ENCODE assay signal across 19 mouse cellular contexts in the genomic region with DNA sequence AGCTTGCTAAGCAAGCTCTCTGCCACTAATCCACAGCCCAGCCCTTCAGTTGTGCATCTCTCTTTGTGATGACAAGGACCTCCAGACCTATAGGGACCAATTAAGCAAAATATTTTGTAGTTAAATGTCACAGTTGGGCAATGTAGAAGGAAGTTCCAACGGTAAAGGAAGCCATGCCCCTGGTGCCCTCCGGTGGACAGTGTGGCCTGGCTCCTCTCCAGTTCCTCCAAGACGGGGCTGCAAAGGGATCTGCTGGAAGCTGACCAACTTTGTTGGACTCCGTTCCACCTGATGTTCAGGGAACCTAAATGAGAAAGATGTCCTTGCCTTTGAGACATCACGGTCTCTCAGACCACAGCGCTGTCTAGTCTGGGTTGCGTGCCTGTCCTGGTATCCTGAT.
DNase-seq lines count a peak whose midpoint lies in the region; ATAC-seq and TF ChIP-seq lines count a peak whose summit lies in the region.
"Had no signal": no experiment of that assay in that cellular context is flagged by ENCODE, and none has a peak within 500 bp of the region (broad histone marks: within the 10 kb centered on the region; RNA-seq: fewer than 3 reads in every experiment).

No protein-coding gene starts in this region.

- H3K4me3 ChIP-seq in gastrocnemius, adult 2 months = no peak overlapping the region
- H3K4me3 ChIP-seq in kidney, embryonic 16.5 days (ENCODE audit: low read length) = no peak overlapping the region
- H3K4me3 ChIP-seq: embryonic facial prominence, embryonic 10.5 days; erythroblast, embryonic 14.5 days; heart, embryonic 12.5 days; intestine, embryonic 15.5 days; midbrain, embryonic 10.5 days had no signal

- H3K27me3 ChIP-seq in kidney, embryonic 16.5 days (ENCODE audit: insufficient read depth, low read length) = no peaks in the 10 kb centered on the region
- H3K27me3 ChIP-seq: heart, embryonic 12.5 days; intestine, embryonic 15.5 days had no signal

- WGBS in kidney, embryonic 16.5 days = 76% methylated on average over 7 of the region's 7 CpGs

- DNase-seq in gastrocnemius, adult 2 months = no peak
- DNase-seq in gastrocnemius, postnatal 10 days = no peak
- peak; percentile 12 for DNase-seq in kidney, postnatal 14 days
- DNase-seq in thymus, postnatal 4 days = peak; percentile 31
- DNase-seq in thymus, postnatal 14 days = no peak
- no peak for DNase-seq in left cerebral cortex, postnatal 14 days (ENCODE audit: low spot score in 2 of 2)
- DNase-seq: adrenal gland, postnatal 10 days; B cell, adult 2 months; cerebellum, adult 9-10 months; layer of hippocampus, adult 9-11 months; thymus, postnatal 36 days had no signal

- no peak overlapping the region for H3K9ac ChIP-seq in kidney, embryonic 16.5 days (replicated peaks; ENCODE audit: low read length)
- H3K9ac ChIP-seq: heart, embryonic 12.5 days; intestine, embryonic 15.5 days had no signal

- intact Hi-C loops in gastrocnemius, adult 2 months (cut with DNase I) = no loop called here
- intact Hi-C loops in left cerebral cortex, postnatal 14 days (cut with DNase I) = no loop called here

- H3K9me3 ChIP-seq in kidney, embryonic 16.5 days (ENCODE audit: low read length) = no peaks in the 10 kb centered on the region
- H3K9me3 ChIP-seq: embryonic facial prominence, embryonic 10.5 days; heart, embryonic 12.5 days; intestine, embryonic 15.5 days; midbrain, embryonic 10.5 days had no signal

- TF ChIP-seq CTCF in gastrocnemius, adult 2 months (IDR thresholded peaks at IDR 0.05) = peak; percentile 10; the same call in 1 of the 2 replicates

- H3K4me1 ChIP-seq in kidney, embryonic 16.5 days (ENCODE audit: insufficient read depth, low read length) = no peaks in the 10 kb centered on the region
- H3K4me1 ChIP-seq: embryonic facial prominence, embryonic 10.5 days; intestine, embryonic 15.5 days had no signal

- ATAC-seq in kidney, embryonic 16.5 days (ENCODE audit: low FRiP score, low TSS enrichment) = no peak
- ATAC-seq in activated CD4-positive, CD25-positive, alpha-beta regulatory T cell, adult 4 months = no peak
- ATAC-seq: forebrain, embryonic 16.5 days; intestine, embryonic 15.5 days had no signal

- H3K4me2 ChIP-seq in kidney, embryonic 16.5 days (replicated peaks; ENCODE audit: low read depth, low read length) = no peak overlapping the region
- H3K4me2 ChIP-seq: heart, embryonic 12.5 days; intestine, embryonic 15.5 days had no signal

- H3K36me3 ChIP-seq in kidney, embryonic 16.5 days (ENCODE audit: insufficient read depth, low read length) = no peaks in the 10 kb centered on the region
- H3K36me3 ChIP-seq: embryonic facial prominence, embryonic 10.5 days; heart, embryonic 12.5 days; intestine, embryonic 15.5 days; midbrain, embryonic 10.5 days had no signal

- H3K27ac ChIP-seq in gastrocnemius, adult 2 months = no peak overlapping the region
- H3K27ac ChIP-seq in kidney, embryonic 16.5 days (ENCODE audit: low read length) = no peak overlapping the region
- H3K27ac ChIP-seq: embryonic facial prominence, embryonic 10.5 days; intestine, embryonic 15.5 days; midbrain, embryonic 10.5 days had no signal

Comparison
In these comparisons a context has a peak if more than half of its experiments do, and no peak if none do; other contexts are left out.
1. DNase-seq: peak in kidney, postnatal 14 days (single experiment) and thymus, postnatal 4 days (single experiment); none in gastrocnemius, adult 2 months (single experiment), gastrocnemius, postnatal 10 days (single experiment), thymus, postnatal 14 days (single experiment) and left cerebral cortex, postnatal 14 days (0 of 2).